Mouse (Mus musculus) left cerebral cortex, adult 18-20 months (tissue): Measurements from ENCODE around the gene Zdhhc3. TPM values are rescaled to one million over a fixed set of nuclear protein-coding genes. Genes with fewer than 3 reads are reported as not detected.

Source experiments
- DNase-seq, 2 experiments: peaks; one replicate each; pipeline ENCODE4 v3.0.0; 2021 to 2022; ENCODE audit warnings: low spot score in 2 of 2, mixed read lengths in 1 of 2
- total RNA-seq, 2 experiments: library from RNA; stranded (reverse); gene quantifications; 2 replicates each; pipeline ENCODE4 v1.2.3; 2021

The Zdhhc3 gene
- total RNA-seq, 2 experiments from 2014 or later: 65.5 to 66.3 TPM

- DNase-seq: peak in 1 of 2 experiments; percentile 8
Observed at GRCm38 (mm10) chr9:123021636-123022379, 91.2 kb downstream of the Zdhhc3 start.

- DNase-seq: peak; percentile 75 to 89
Observed at GRCm38 (mm10) chr9:123020995-123021631, 91.9 kb downstream of the Zdhhc3 start, which contains the start of gene Tmem42. TSS of gene Tmem42 (plus strand) at chr9:123021326.

Other genes with a start within 250 kb of the Zdhhc3 start
- 100 to 1,000 TPM; 167 to 177 TPM for gene Zfp445, start 247.2 kb downstream of the Zdhhc3 start, total RNA-seq
- gene Zkscan7, start 227.5 kb downstream of the Zdhhc3 start, total RNA-seq: 1 to 10 TPM; 3.9 to 4.7 TPM
- 1 to 10 TPM; 6.2 to 8.2 TPM for gene Zfp105, start 190.1 kb downstream of the Zdhhc3 start, total RNA-seq
- 10 to 100 TPM; 18.8 to 19.0 TPM for gene 1110059G10Rik, start 162.2 kb downstream of the Zdhhc3 start, total RNA-seq
- under 1 TPM; 0.56 to 0.58 TPM for gene Kif15, start 162.2 kb downstream of the Zdhhc3 start, total RNA-seq
- gene Tmem42, start 91.9 kb downstream of the Zdhhc3 start, total RNA-seq: 10 to 100 TPM; 21.0 to 21.5 TPM
- 1 to 10 TPM; 1.1 to 2.0 TPM for gene Tgm4, start 78.5 kb downstream of the Zdhhc3 start, total RNA-seq
- gene Exosc7, start within 50 bp of the Zdhhc3 start, total RNA-seq: 10 to 100 TPM; 43.7 to 47.0 TPM
- 1 to 10 TPM; 2.7 to 3.4 TPM for gene Clec3b, start 37.7 kb upstream of the Zdhhc3 start, total RNA-seq
- under 1 TPM; 0.30 to 0.35 TPM for gene Cdcp1, start 102.8 kb upstream of the Zdhhc3 start, total RNA-seq
- gene Tmem158, start 147.6 kb upstream of the Zdhhc3 start, total RNA-seq: 10 to 100 TPM; 54.7 to 65.3 TPM